Mouse (Mus musculus): ENCODE data around the gene Ciita.

GRCm38 (mm10) chr16:10441328-10441727 is 38.5 kb upstream of the Ciita start:
- TF ChIP-seq CTCF (IDR thresholded peaks at IDR 0.05; ENCODE audit: low read depth) (no peak), EP300 (optimal IDR thresholded peaks at IDR 0.05) (no peak)

Measured in stomach, postnatal 0 days (tissue).